Mouse (Mus musculus) kidney, adult 9 months (tissue): ENCODE measurements at regions not wholly inside any gene's neighbourhood (a gene's known extent, or its start where the extent isn't known, plus 50 kb on each side); places are given as distances from the start of the nearest gene placed in this dataset.
"Not testable (repeated sequence)": the region's sequence is repeated elsewhere in the genome, so short reads cannot be mapped to it uniquely, and the experiment has no call there.

Experiments used
- DNase-seq: peaks from one replicate; pipeline ENCODE4 v3.0.0; 2022

DNA sequence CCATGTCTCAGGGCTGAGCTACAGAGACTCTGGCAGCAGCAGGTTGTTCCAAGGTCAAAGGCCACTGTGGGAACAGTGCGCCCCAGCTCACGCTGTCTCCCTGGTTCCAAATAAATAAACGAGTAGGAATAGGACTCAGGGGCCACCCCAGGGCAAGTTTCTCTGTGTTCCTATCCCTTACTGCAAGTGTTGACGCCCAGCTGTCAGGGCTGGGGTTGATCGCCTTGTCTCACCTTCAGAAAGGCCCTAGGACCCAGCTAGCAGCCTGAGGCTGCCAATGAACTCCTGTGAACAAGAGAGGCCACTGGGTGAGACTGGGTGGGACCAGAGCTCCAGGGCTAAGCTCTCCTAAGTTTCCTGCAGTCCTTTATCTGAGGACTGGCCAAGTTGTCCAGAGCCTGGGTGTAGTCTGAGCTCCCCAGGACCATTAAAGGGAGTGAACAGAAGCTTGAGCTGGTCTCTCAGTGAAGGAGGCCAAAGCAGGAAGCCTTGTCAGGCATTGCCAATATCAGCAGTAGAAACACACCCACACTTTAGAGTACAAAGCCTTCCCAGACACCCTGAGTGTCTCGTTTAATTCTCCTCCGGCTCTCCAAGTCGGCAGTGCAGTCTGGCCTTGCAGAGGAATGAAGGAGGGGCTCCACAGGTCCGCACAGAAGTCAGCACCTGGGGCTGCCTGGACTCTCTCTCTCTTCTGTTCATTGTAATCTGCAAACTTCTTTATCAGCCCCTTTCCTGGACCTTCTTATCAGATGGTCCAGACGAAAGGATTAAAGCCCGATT is 308.6 kb downstream of the Diras2 start:
- DNase-seq: peak; percentile 42

DNA sequence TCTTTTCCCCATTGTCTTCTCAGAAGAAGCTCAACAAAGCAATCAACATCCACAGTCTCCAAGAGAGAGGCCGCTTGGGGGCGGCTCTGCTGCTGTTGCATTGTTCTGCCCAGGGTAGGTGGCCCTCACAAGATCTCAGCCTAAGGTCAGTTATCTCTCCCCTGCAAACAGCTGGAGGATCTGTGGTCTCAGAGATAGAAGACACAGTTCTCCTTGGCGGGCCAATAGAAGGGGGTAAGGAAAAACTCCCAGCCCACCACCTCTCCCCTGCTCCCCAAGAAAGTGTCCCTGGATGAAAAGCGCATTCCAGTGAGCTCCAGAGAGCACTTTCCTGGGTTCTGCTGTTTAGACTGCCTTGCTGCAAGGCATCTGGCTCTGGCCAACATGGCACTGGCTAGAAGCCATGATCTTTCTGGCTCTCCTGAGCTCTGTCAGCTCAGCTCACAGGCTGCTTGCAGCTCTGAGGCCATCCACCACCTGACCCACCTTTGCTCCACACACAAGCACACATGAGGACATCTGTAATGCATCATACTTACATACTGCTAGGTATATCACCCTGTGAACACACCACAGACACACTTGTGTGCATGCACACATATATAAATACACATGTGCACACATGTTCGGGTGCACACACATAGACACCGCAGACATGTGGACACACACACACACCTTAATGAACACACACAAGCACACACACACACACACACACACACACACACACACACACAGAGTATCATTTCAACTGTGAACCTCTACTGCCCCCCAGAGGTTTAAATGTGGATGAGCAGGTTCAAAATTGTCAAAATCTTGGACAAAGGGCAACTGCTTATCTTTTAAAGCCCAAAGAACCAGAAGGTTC is 307.7 kb downstream of the Diras2 start:
- DNase-seq: peak; percentile 48

DNA sequence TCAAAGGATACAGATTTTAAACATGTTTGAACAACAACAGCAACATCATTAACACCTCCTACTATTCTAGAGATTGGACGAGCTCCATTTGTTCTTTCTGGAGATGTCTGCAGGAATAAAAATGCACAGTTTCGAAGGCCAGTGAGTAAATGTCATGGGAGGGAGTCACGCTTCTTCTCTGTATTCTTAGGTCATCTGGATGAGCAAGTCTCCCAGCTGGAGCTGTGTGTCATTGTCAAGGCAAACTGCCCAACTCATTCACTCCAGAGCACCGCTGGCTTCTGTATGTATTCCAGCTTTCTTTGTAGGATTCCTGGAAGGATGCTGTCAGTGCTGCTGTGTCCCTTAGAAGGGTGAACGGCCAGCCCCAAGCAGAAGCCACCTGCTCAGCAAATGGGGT is 297.1 kb downstream of the Diras2 start:
- DNase-seq: no peak

GRCm38 (mm10) chr13:52236105-52236504 is 295.0 kb downstream of the Diras2 start:
- DNase-seq: peak; percentile 46

DNA sequence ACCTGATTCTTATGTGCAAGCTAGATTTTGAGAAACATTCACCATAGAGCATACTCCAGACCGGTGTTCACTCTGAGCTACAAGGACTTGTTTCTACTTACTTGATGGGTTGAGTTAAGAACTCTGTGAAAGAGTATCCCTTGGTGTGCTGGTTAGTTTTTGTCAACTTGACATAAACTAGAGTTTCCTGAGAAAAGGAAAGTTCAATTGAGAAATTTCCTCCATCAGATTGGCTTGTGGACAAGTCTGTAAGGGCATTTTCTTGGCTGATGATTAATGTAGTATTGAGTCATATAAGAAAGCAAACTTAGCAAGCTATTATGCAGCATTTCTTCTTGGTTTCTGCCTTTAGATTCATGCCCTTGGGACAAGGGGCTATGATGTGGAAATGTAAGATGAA is 291.5 kb downstream of the Diras2 start:
- DNase-seq: no peak

- no peak for DNase-seq
These were observed 289.3 kb downstream of the Diras2 start for GRCm38 (mm10) chr13:52241761-52242160.

DNA sequence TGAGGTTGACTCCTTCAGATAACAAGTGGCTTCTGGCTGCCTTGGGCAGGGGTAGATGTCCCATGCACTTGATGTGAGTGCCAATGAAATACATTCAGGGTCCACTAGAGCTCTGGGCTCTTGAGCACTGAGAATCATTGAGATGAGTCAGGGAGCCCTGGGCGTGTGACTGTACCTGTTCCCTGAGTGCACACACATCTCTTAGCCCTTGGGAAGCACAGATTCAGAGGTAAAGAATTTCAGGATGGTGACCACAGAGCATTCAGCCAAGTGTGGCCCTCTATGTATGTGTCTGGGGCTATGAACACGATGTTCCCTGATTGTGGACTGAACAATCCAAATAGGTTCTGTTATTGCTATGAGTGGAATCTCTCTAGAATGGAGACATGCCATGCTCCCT is 281.6 kb downstream of the Diras2 start:
- no peak for DNase-seq

- no peak for DNase-seq
These were observed 280.7 kb downstream of the Diras2 start for GRCm38 (mm10) chr13:52250371-52250770.

GRCm38 (mm10) chr13:52252303-52252702 is 278.8 kb downstream of the Diras2 start:
- DNase-seq: no peak

- not testable (repeated sequence) for DNase-seq
These were observed 278.4 kb downstream of the Diras2 start for GRCm38 (mm10) chr13:52252726-52253125.

- peak; percentile 34 for DNase-seq
These were observed 277.9 kb downstream of the Diras2 start for GRCm38 (mm10) chr13:52253138-52253537.

- peak; percentile 34 for DNase-seq
These were observed 276.9 kb downstream of the Diras2 start for GRCm38 (mm10) chr13:52254185-52254584.

DNA sequence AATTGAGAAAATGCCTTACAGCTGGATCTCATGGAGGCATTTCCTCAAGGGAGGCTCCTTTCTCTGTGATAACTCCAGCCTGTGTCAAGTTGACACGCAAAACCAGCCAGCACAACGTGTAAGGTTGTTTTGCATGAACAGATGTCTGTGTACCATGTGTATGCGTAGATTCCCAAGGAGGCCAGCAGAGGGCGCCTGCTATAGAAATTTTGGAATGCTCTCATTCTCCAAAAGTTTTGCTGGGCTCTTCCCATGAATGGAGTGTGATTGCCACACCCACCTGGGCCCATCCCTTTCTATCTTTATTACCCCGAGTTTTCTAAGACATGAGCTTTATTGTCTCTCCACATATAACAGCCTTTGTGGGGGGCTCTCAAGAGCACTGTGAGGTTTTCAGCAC is 275.4 kb downstream of the Diras2 start:
- no peak for DNase-seq

- DNase-seq: no peak
These were observed 272.7 kb downstream of the Diras2 start for GRCm38 (mm10) chr13:52258373-52258772.

GRCm38 (mm10) chr13:52262949-52263550 is 268.0 kb downstream of the Diras2 start:
- no peak for DNase-seq

DNA sequence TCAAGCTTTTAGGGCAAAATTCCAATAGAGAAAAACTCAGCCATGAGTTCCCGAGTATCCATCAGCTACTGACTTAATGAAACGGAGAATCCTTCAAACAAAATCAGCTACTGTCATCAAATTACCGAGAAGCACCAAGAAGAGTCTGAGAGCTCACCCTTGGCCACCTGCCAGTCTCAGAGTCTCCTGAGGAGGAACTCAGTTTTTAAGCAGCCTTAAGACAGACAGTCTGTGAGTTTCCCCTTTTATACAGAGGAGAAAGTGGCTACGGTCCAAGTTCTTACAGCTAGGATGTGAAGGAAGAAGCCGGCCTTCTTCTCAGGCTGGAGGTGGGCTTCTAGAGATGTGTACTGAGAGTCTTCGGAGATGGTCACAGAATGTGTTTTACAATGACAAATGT is 262.8 kb downstream of the Diras2 start:
- DNase-seq: no peak

GRCm38 (mm10) chr13:52273502-52274246 is 257.4 kb downstream of the Diras2 start:
- DNase-seq: no peak

- no peak for DNase-seq
These were observed 255.9 kb downstream of the Diras2 start for GRCm38 (mm10) chr13:52275196-52275595.

DNA sequence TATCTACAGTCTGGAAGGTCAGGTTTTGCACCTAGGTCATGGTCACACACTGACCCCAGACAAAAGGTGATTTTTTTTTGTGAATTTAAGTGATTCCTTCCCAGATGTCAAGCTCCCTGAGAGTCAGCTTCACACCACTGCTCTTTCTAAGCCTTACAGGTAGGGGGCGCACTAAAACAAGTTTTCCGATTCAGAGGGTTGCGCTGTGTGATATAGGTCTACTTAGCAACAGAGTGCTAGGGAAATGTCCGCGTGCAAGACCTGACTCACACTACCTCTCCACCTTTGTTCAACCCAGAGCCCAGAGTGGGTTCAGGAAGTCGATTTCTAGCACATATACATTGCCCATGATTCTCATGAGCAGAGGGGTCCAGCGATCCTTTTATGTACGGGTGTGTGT is 255.4 kb downstream of the Diras2 start:
- peak; percentile 32 for DNase-seq

DNA sequence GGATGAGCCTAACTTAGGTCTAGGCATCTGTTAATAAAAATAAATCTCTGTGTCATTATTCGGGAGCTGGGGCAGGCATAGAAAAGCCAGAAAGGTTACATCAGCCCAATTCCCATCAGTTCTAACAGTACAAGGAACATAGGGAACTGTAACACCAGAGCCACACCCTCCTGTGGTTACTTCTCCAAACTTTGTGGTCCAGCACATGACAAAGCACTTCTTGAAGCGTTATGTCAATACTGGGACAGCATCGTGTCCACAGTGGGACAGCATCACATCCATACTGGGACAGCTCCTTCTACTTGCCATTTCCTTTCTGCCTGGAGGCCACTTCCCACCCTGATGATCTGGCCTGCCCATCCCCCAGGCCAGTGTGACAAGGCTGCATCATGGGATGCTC is 253.9 kb downstream of the Diras2 start:
- no peak for DNase-seq

DNA sequence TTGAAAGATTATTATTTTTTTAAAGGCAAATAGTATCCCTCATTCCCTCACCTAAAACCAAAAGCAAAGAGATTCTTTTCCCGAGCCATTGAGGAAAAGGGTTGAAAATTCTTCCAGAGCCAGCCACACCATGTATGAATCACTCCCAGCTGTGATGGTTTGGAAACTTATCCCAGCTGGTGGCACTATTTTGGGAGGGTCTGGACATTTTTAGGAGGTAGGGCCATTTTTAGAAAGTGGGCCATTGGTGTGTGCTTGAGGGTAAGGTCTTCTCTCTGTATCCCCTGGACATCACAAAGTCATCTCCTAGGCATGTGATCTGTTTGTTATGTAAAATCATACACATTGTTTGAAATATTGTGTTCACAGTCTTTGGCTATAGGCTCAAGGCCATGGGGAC is 252.2 kb downstream of the Diras2 start:
- no peak for DNase-seq

GRCm38 (mm10) chr13:52279281-52279969 is 251.7 kb downstream of the Diras2 start:
- no peak for DNase-seq
